Mouse (Mus musculus): Measurements from ENCODE around the gene Vav3. TPM values are rescaled to one million over a fixed set of nuclear protein-coding genes. Genes with fewer than 3 reads are reported as not detected.

The Vav3 gene
- polyA plus RNA-seq, 1 experiment, result 1.7 TPM

DNA sequence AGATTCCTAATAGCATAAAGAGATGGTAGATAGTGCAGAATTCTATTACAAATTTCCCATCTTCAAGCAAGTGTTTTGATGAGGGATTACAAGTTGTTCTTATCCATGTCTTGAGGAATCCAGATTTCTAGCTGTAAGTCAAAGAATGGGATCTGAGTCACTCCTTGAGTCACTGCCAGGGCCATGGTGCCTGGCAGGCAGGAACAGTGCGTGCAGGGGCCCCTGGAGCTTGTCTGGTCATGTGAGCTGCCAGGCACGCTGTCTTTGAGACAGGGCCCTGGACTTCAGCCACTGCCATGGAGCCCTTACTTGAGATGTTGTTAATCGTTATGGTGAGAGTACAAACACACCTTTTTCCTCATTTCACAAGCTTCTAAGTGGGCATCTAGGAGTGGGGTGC lies 129.0 kb downstream of the Vav3 start:
- H3K27ac ChIP-seq (ENCODE audit: insufficient read depth, low read length), result no peak overlapping the region
- H3K27me3 ChIP-seq (ENCODE audit: control insufficient read depth, insufficient read depth, low read length), result no peaks in the 10 kb centered on the region
- WGBS, result 81% methylated on average over 3 of the region's 3 CpGs
- DNase-seq (ENCODE audit: low read depth in 1 of 2, low spot score in 2 of 2), result no peak
- no peak overlapping the region for H3K4me3 ChIP-seq (ENCODE audit: extremely low read depth, insufficient read depth, insufficient read length)
- no peaks in the 10 kb centered on the region for H3K36me3 ChIP-seq (ENCODE audit: control insufficient read depth, insufficient read depth, low read length)
- no peaks in the 10 kb centered on the region; the same call in 1 of the 2 replicates for H3K4me1 ChIP-seq (ENCODE audit: control insufficient read depth, insufficient read depth, insufficient read length)
- no peak for TF ChIP-seq POLR2A (IDR thresholded peaks at IDR 0.05; ENCODE audit: low read depth, low read length)
- TF ChIP-seq CTCF (IDR thresholded peaks at IDR 0.05; ENCODE audit: extremely low read depth, insufficient read depth, insufficient read length, insufficient replicate concordance), result no peak

DNA sequence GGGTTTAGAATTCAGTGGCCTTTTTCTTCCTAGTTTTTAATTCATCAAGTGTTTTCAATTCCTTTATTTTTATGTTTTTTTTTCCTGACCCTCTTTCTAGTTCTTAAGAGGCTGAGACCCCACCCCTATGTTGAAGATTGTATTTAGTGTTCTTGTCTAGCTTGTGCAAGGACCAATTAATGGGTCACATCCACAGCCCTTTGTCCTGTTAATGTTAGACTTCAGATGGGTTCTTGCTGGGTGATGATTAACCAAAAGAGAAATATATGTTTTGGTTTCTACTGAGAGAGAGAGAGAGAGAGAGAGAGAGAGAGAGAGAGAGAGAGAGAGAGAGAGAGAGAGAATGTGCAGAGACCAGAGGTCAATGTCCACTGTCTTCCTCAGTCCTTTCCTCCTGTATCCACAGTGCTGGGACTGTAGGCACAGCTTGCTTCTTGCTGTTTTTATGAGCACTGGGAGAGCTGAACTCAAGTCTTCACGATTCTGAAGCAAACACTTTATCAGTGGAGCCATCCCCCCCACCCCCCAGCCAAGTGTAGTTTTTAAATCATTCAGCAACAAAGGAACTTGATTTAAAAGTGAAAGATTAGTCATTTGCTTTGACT lies 130.3 kb downstream of the Vav3 start:
- Histone ChIP-seq H3K4me1 (ENCODE audit: control insufficient read depth, insufficient read depth, insufficient read length) (no peaks in the 10 kb centered on the region; the same call in 1 of the 2 replicates), H3K36me3 (ENCODE audit: control insufficient read depth, insufficient read depth, low read length) (no peaks in the 10 kb centered on the region), H3K4me3 (ENCODE audit: extremely low read depth, insufficient read depth, insufficient read length) (no peak overlapping the region), H3K27me3 (ENCODE audit: control insufficient read depth, insufficient read depth, low read length) (no peaks in the 10 kb centered on the region), H3K27ac (ENCODE audit: insufficient read depth, low read length) (no peak overlapping the region)
- DNase-seq (ENCODE audit: low read depth in 1 of 2, low spot score in 2 of 2), result no peak
- WGBS, result 67% methylated on average over 1 of the region's 1 CpGs
- no peak for TF ChIP-seq POLR2A (IDR thresholded peaks at IDR 0.05; ENCODE audit: low read depth, low read length)
- no peak for TF ChIP-seq CTCF (IDR thresholded peaks at IDR 0.05; ENCODE audit: extremely low read depth, insufficient read depth, insufficient read length, insufficient replicate concordance)

DNA sequence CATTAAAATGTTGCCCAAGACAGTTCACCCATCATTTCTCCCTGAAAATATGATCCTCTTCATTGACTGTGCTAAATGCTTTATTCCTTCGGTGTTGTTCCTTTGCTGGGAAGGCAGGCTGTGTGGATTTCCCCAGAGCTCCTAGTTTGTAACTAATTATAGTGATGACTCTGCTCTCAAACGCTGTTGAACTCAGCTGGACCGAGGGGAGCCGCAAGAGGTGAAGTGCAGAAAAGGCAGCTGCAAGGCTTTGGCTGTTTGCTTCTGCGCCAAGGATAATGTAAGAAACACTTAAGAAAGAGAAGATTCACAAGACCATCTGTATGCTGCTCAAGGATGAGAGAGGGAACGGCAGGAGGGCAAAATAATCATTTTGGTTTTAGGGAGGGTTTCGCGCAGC lies 136.1 kb downstream of the Vav3 start:
- no peaks in the 10 kb centered on the region for H3K4me1 ChIP-seq (ENCODE audit: control insufficient read depth, insufficient read depth, insufficient read length)
- no peak overlapping the region for H3K27ac ChIP-seq (ENCODE audit: insufficient read depth, low read length)
- TF ChIP-seq CTCF (IDR thresholded peaks at IDR 0.05; ENCODE audit: extremely low read depth, insufficient read depth, insufficient read length, insufficient replicate concordance), result no peak
- no peak for TF ChIP-seq POLR2A (IDR thresholded peaks at IDR 0.05; ENCODE audit: low read depth, low read length)
- no peak for DNase-seq (ENCODE audit: low read depth in 1 of 2, low spot score in 2 of 2)
- WGBS, result 84% methylated on average over 8 of the region's 8 CpGs
- no peaks in the 10 kb centered on the region for H3K27me3 ChIP-seq (ENCODE audit: control insufficient read depth, insufficient read depth, low read length)
- H3K4me3 ChIP-seq (ENCODE audit: extremely low read depth, insufficient read depth, insufficient read length), result no peak overlapping the region
- no peaks in the 10 kb centered on the region for H3K36me3 ChIP-seq (ENCODE audit: control insufficient read depth, insufficient read depth, low read length)

GRCm38 (mm10) chr3:109478297-109478696 lies 137.8 kb downstream of the Vav3 start:
- DNase-seq (ENCODE audit: low read depth in 1 of 2, low spot score in 2 of 2), result no peak
- 63% methylated on average over 4 of the region's 4 CpGs for WGBS
- H3K27ac ChIP-seq (ENCODE audit: insufficient read depth, low read length), result no peak overlapping the region
- H3K27me3 ChIP-seq (ENCODE audit: control insufficient read depth, insufficient read depth, low read length), result no peaks in the 10 kb centered on the region
- no peaks in the 10 kb centered on the region for H3K4me1 ChIP-seq (ENCODE audit: control insufficient read depth, insufficient read depth, insufficient read length)
- no peak overlapping the region for H3K4me3 ChIP-seq (ENCODE audit: extremely low read depth, insufficient read depth, insufficient read length)
- H3K36me3 ChIP-seq (ENCODE audit: control insufficient read depth, insufficient read depth, low read length), result no peaks in the 10 kb centered on the region
- TF ChIP-seq CTCF (IDR thresholded peaks at IDR 0.05; ENCODE audit: extremely low read depth, insufficient read depth, insufficient read length, insufficient replicate concordance) (no peak), POLR2A (IDR thresholded peaks at IDR 0.05; ENCODE audit: low read depth, low read length) (no peak)

DNA sequence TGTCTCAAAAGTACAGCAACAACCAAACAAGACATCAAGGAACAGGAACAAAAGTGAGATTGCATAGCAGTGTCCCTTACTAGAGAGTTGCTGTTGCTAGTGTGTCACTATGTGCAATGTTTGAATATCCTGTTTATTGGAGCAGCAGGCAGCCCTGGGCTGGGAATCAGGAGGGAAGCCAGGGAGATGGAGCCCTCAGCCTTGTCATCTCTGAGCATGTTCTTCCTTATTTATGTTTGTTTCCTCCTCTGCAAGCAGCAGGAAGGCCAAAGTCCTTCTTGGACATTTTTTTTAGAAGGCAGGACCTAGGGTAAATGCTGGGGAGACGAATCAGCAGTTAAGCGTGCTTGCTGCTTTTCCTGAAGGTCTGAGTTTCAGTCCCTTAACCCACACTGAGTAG lies 140.2 kb downstream of the Vav3 start:
- H3K4me1 ChIP-seq (ENCODE audit: control insufficient read depth, insufficient read depth, insufficient read length), result no peaks in the 10 kb centered on the region
- 77% methylated on average over 2 of the region's 2 CpGs for WGBS
- no peaks in the 10 kb centered on the region for H3K36me3 ChIP-seq (ENCODE audit: control insufficient read depth, insufficient read depth, low read length)
- no peak overlapping the region for H3K4me3 ChIP-seq (ENCODE audit: extremely low read depth, insufficient read depth, insufficient read length)
- no peak overlapping the region for H3K27ac ChIP-seq (ENCODE audit: insufficient read depth, low read length)
- H3K27me3 ChIP-seq (ENCODE audit: control insufficient read depth, insufficient read depth, low read length), result no peaks in the 10 kb centered on the region
- no peak for DNase-seq (ENCODE audit: low read depth in 1 of 2, low spot score in 2 of 2)
- TF ChIP-seq POLR2A (IDR thresholded peaks at IDR 0.05; ENCODE audit: low read depth, low read length) (no peak), CTCF (IDR thresholded peaks at IDR 0.05; ENCODE audit: extremely low read depth, insufficient read depth, insufficient read length, insufficient replicate concordance) (no peak)

DNA sequence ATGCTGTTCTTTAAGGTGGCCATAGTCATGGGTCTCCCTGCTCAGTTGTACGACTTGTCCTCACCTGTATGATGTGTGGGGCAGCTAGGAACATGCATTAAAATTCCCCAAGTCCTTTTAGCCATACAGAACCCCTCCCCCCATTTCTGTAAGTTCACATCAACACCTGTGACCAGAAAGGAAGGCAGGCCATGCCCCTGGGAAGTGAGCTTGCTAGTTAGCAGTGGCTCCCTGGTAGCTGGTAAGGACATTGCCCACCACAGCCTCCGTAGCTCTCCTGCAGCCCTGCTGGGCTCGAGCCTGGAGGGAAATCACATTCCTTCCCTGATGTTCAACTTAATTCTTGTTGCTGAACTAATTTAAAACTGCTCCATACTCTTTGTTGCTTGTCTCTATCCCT lies 146.3 kb downstream of the Vav3 start:
- Histone ChIP-seq H3K27ac (ENCODE audit: insufficient read depth, low read length) (no peak overlapping the region), H3K36me3 (ENCODE audit: control insufficient read depth, insufficient read depth, low read length) (no peaks in the 10 kb centered on the region), H3K27me3 (ENCODE audit: control insufficient read depth, insufficient read depth, low read length) (no peaks in the 10 kb centered on the region), H3K4me1 (ENCODE audit: control insufficient read depth, insufficient read depth, insufficient read length) (no peaks in the 10 kb centered on the region), H3K4me3 (ENCODE audit: extremely low read depth, insufficient read depth, insufficient read length) (no peak overlapping the region)
- no peak for DNase-seq (ENCODE audit: low read depth in 1 of 2, low spot score in 2 of 2)
- TF ChIP-seq CTCF (IDR thresholded peaks at IDR 0.05; ENCODE audit: extremely low read depth, insufficient read depth, insufficient read length, insufficient replicate concordance), result no peak
- TF ChIP-seq POLR2A (IDR thresholded peaks at IDR 0.05; ENCODE audit: low read depth, low read length), result no peak
- 80% methylated on average over 3 of the region's 3 CpGs for WGBS

- no peaks in the 10 kb centered on the region for H3K4me1 ChIP-seq (ENCODE audit: control insufficient read depth, insufficient read depth, insufficient read length)
- no peak for DNase-seq (ENCODE audit: low read depth in 1 of 2, low spot score in 2 of 2)
- 94% methylated on average over 4 of the region's 4 CpGs for WGBS
- no peaks in the 10 kb centered on the region for H3K36me3 ChIP-seq (ENCODE audit: control insufficient read depth, insufficient read depth, low read length)
- no peak overlapping the region for H3K4me3 ChIP-seq (ENCODE audit: extremely low read depth, insufficient read depth, insufficient read length)
- no peak overlapping the region for H3K27ac ChIP-seq (ENCODE audit: insufficient read depth, low read length)
- H3K27me3 ChIP-seq (ENCODE audit: control insufficient read depth, insufficient read depth, low read length), result no peaks in the 10 kb centered on the region
- TF ChIP-seq POLR2A (IDR thresholded peaks at IDR 0.05; ENCODE audit: low read depth, low read length) (no peak), CTCF (IDR thresholded peaks at IDR 0.05; ENCODE audit: extremely low read depth, insufficient read depth, insufficient read length, insufficient replicate concordance) (no peak)
Observed at GRCm38 (mm10) chr3:109487823-109488222, 147.4 kb downstream of the Vav3 start.
